Mouse (Mus musculus): ENCODE measurements around the gene Slc25a25. TPM values are rescaled to one million over a fixed set of nuclear protein-coding genes. Genes with fewer than 3 reads are reported as not detected.

Gene Slc25a25
- total RNA-seq, 2 experiments from 2014 or later = 78.8 to 99.7 TPM

DNA sequence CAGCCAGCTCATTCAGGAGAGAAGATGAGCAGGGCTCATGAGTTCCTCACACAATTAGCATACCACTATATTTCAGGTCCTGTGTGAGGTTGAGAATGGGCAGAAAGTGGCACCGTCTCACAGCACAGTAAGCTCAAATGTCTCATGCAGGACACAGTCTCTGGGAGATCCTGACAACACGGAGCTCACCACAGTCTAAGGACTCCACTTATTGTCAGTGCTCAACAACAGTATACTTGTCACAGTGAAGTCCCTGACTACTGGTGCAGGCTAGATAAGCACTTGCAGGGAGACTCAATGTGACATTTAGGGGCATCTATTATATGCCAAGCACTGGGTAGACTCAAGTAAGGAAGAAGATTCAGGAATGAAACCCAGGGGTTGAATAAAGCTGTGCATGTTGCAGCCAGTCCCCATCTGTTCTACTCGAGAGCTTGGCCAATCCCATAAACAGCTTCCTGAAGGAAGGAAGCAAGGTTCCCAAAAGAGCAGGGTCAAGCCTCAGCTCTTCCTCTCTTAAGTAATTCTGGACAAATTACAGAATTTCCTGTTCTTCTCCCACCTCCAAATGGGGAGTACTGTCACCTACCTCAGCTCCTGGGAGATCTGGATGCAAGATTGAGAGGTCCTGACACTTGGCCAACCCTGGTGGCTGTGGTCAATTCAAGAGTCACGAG, 21.9 kb downstream of the Slc25a25 start:
- no peak for DNase-seq

DNA sequence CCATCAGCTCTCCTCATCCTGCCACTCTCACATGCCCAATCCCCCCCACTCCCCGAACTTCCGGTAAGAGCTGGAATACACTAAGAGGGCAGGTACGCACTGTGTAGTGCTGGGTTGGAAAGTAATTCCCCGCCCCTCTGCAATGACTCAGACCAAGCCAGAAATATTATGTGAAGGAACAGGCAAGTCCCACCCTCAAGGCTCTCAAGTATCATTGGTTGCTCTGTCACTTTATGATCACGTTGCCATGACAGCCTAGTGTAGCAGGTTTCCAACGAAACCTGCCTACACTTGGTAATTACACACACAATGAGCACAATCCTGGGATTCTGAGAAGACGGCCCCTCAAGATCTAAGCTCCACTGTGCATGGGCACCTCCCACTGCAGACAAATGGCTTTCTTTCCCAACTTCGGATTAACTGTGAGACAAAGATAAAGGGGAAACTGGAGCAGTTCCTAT, 23.0 kb downstream of the Slc25a25 start:
- peak; percentile 67 to 74 for DNase-seq

- no peak for DNase-seq
Observed at GRCm38 (mm10) chr2:32427720-32428119, 23.5 kb downstream of the Slc25a25 start.

DNA sequence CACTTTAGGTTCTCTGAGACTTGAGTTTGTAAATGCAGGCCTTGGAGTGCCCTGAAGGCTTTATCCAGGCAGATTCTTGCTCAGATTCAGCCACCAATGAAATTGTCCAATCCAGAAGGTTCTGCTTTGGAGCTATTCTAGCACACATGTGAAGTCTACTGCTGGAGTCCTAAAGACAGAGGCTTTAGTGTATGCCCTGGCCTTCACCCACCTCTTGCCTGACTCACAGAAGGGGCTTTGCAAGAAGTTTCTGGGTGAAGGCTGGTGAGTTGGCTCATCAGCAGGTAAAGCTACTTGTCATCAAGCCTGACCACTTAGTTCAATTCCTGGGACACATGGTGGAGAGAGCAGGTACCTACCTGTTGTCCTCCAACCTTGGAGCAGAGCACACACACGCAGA, 25.1 kb downstream of the Slc25a25 start:
- DNase-seq = peak in 1 of 2 experiments; percentile 48

DNA sequence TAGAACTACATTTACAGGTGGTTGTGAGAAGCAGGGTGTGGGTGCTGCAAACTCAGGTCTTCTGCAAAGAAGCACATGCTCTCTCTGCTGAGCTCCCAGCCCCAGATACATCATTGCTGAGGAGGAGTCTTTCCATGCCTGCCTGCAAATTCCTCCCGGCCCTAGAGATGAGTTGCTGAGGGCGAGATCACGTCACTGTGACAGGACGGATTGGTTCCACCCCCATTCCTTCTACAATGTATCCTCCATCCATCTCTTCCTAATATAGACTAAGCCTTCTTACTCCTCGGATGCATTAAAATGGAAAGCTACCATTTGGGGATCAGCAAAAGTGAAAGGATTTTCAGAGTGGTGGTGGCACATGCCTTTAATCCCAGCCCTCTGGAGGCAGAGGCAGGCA, 25.7 kb downstream of the Slc25a25 start:
- DNase-seq = no peak

- DNase-seq = no peak
Observed at GRCm38 (mm10) chr2:32424796-32425195, 26.4 kb downstream of the Slc25a25 start.

- peak; percentile 80 to 83 for DNase-seq
Observed at GRCm38 (mm10) chr2:32423481-32424331, 27.5 kb downstream of the Slc25a25 start.

DNA sequence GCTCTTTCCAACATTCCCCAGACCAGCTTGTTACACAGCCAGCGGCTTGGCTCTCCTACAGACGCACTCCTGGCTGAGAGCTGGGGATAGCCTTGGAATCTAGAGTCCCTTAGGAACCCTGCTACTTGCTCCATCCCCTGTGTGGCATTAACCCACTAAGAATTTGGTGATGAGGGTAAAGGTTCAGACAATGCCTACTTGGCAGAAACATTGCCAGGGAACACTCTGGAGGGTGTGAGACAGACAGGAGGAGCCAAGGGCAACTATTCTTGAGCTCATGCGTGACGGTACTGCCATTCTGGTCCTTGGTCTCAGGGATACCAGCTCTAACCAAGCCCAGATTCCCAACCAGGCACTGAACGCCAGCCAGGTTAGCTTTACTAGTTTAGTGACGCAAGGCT, 29.4 kb downstream of the Slc25a25 start:
- no peak for DNase-seq

DNA sequence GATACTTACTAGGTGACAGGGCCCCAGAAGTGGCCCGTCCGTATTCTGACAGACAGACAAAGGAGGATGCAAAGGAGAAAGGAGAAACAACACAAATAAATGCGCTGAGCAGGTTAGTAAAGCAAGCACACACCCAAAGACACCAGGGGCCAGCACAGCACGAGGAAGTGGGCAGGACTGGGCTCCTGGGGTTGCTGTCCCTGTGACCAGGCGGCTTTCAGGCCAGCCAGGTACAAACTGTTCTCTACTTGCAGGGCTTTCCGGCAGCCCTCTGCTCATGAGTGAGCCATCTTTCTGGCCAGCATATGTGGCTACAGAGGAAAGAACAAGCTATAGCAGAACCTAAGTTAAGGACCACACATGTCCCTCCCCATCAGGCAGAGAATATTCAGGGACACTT, 30.6 kb downstream of the Slc25a25 start:
- DNase-seq = no peak

DNA sequence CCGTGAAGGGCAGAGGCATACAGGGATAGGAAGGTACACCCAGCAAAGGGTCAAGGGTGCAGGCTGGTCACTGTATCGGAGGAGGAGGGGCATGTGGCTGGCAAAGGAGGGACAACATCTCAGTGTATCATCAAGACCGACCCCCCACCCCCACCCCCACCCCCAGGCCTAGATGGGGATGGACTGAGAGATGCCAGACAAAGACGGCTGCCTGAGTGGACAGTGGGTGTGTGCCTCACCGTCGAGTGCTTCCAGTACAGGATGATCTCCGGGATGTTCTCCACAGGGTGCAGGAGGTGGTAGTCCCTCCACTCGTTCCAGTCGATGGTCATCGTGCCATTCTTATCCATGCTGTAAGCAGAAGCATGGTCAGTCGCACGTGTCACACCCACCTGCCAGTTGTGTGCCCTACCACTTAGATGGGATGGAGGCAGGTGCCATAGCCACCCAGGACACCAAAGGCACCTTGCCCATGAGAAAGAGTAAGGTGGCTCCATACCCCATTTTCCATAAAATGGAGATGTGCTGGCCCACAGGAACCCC, 31.1 kb downstream of the Slc25a25 start:
- no peak for DNase-seq

DNA sequence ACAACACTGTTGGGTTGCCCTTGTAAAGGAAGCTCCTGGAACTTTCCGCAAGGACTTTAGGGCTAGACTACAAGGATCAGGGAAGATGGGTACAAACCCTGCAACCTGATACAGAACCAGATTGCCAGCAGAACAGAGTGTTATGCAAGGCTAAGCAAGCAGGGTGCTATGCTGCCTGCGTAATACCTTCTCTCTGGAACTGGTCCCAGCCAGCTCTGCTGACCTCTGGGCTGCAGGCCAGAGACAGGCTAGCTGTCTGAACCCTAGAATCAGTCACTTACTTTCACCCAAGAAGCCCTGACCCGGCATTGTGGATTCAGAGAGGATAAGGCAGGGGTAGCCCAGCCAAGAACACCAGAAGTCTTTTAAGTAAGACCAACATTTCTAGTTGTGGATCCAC, 31.9 kb downstream of the Slc25a25 start:
- peak; percentile 89 to 90 for DNase-seq

DNA sequence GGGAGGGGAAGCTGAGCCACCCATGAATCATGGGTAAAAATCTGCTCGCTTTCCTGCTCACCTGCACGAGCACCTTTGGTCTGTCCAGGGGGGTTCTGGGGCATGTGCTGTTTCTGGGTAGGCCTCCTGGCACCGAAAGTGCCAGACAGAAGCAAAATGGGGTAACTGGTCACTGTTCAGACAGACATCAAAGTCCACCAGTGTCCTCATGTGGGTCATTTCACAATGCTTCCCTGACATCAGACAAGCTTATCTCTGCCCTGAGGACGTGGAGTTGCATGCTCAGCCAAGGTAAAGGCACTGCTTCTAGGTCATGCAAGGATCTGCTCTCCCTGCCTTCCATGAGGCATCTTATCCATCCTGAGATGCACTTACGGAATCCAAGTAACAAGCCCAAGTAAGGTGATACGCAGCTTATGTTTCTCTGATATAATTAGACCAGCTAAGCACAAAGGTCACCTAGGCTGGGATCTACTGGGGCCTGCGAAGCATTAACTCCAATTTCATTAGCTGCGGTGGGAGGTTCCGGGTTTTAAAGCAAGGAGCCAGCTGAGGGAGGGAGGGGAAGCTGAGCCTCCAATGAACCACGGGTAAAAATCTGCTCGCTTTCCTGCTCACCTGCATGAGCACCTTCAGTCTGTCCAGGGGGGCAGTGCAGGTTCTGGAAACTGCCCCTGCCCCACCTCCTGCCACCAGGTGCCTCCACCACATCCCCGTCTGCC, 32.7 kb downstream of the Slc25a25 start:
- no peak for DNase-seq

DNA sequence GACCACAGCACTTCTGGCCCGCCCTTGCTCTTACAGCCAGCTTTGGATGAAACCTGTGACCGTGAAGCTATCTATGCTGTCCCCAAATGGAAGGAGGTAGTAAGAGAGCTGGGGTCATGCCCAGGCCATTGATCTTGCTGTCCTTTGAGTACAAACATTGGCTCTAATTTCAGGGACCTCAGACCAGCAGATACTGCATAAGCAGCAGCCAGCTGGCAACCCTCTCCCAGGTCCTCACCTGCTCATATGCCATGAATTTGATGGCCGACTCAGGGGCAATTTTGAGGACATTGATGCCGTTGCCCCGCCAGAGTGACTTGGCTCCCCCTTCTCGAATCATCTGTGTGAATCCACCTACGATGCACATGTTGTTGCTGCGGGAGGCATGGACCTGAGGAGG, 33.8 kb downstream of the Slc25a25 start:
- DNase-seq = no peak

GRCm38 (mm10) chr2:32416556-32416955, 34.7 kb downstream of the Slc25a25 start:
- no peak for DNase-seq

- no peak for DNase-seq
Observed at GRCm38 (mm10) chr2:32415801-32416200, 35.4 kb downstream of the Slc25a25 start.

DNA sequence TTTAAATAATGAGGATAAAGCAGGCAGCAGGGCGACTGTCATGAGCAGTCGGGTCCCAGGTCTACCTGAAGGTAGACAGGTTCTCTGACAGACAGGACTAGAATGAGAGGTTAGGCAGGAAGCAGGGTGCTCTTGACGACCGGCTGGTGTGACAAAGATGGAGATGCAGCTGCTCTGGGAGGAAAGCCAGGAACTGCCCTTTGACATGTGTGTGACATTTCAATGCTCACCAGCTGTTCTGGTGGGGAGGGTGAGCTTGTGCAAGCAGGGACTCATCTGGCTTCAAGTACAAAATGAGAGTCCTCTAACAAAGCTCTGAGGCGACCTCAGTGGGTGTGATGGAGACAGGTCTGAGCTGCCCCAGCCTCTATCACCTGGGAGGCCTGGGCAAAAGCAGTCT, 37.3 kb downstream of the Slc25a25 start:
- DNase-seq = peak in 1 of 2 experiments; percentile 51

DNA sequence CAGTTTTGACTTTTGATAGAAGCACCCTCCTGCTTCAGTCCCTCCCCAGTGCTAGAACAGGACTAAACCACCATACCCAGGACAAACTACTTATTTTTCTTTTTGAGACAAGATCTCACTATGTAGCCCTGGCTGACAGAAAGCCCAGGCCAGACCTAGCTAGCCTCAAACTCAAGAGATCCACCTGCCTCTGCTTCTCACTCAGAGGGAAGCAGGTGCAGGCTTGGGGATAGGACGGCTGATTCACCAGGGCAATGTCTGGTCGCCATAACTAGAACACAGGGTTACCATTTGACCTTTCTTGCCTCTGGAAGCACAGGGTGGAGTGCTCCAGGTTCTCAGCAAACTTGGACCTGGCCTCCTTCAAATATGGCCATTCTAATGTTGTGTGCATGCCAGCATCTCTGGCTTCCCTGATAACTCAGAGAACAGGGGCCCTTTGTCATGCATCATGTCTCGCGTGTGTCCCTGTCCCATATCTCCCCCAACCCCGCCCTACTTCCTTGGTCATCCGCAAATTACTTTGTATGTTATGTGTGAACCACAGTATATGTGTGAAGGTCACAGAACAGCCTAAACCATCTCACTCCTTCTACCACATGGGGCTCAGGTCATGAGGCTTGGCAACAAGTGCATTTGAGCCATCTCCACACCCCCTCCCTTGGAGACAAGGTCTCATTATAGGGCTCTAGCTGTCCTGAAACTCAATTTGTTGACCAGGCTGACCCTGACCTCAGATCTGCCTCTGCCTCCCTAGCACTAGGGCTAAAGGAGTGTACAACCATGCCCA, 38.3 kb downstream of the Slc25a25 start:
- no peak for DNase-seq

GRCm38 (mm10) chr2:32411407-32411806, 39.8 kb downstream of the Slc25a25 start:
- no peak for DNase-seq

GRCm38 (mm10) chr2:32408429-32409424, 42.5 kb downstream of the Slc25a25 start:
- DNase-seq = no peak

DNA sequence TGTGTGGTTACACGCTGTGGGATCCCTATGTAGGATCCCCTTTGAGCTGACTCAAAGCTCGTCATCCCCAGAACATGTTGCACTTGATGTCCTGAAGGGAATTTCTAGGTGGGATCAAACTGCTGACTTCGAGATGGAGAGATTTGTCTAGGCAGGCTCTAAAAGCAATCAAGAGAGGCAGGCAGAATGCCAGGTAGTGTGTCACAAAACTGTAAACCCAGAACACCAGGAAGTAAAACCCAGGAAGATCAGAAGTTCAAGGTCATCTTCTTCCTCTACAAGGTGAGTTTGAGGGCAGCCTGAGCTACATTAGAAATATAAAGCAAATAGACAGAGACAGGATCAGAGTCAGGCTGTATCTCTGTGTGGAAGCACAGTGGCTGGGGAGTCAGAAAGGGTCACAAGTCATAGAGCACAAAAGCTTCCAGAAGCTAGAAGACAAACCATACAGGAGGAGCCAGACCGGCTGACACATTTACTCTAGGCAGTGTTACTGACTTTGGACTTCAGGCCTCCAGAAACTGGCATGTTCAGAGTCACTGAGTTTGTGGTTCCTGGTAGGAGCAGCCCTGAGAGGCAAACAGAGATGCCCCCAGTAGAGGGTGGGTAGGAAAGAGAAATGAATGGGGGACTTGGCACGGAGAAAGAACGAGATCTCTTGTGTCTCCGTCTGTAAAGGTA, 44.0 kb downstream of the Slc25a25 start:
- DNase-seq = no peak
